Mouse (Mus musculus) thymus, adult 2 months (tissue): Measurements from ENCODE around the gene Racgap1.

ENCODE experiments used
- CTCF ChIP-seq: fragments of 200-500 bp; IDR thresholded peaks from 2 replicates; pipeline ENCODE4 v1.5.1; 2012; ENCODE audit warnings: mild to moderate bottlenecking, control low read depth, low read length, moderate library complexity, borderline replicate concordance; ENCODE audit not compliant: control insufficient read depth, poor library complexity, insufficient read depth; ENCODE audit errors: extremely low read depth
- POLR2A ChIP-seq: fragments of 200-500 bp; IDR thresholded peaks from 2 replicates; pipeline ENCODE4 v1.6.1; 2012; ENCODE audit warnings: mild to moderate bottlenecking, low read length, control low read depth, moderate library complexity; ENCODE audit not compliant: control insufficient read depth, poor library complexity, insufficient read depth; ENCODE audit errors: extremely low read depth

DNA sequence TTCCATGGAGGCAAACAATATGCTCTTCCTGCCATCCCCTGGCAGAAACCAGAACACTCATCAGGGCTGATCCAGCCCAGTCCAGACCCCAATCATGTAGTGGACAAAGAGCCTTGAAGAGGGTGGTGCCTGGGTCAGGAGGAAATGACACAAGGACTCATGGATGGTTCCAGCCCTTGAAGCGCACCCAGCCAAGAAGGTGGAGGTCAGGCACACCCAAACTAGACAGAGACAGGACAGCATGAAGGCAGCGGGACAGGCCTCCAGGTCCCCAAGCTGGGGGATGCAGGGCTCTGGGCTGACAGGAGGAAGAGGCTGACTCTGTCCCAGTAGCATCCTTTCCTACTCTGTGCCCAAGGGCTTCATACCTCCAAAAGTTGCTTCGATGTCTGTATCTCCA lies 64.9 kb downstream of the Racgap1 start:
- no peak for TF ChIP-seq POLR2A
- no peak for TF ChIP-seq CTCF
